Mouse (Mus musculus) forebrain, embryonic 11.5 days (tissue): ENCODE data around the gene Sap30bp. TPM values are rescaled to one million over a fixed set of nuclear protein-coding genes. Genes with fewer than 3 reads are reported as not detected.

Source experiments
- ATAC-seq: fragments of 200-750 bp; cut with Nextera tagmentation; replicated peaks from 2 replicates; pipeline ENCODE4 v1.8.0; 2017; ENCODE audit warnings: moderate TSS enrichment; ENCODE audit not compliant: low FRiP score
- DNase-seq: peaks from one replicate; pipeline ENCODE4 v3.0.0-alpha.2; 2017; ENCODE audit warnings: low spot score
- H3K27ac ChIP-seq: fragments of 300-500 bp; sonication (generic); 2 replicates; pipeline ENCODE4 v1.5.1; 2014; ENCODE audit warnings: low read depth, low read length
- H3K27me3 ChIP-seq: fragments of 300-500 bp; sonication (generic); 2 replicates; pipeline ENCODE4 v1.6.1; 2014; ENCODE audit warnings: mild to moderate bottlenecking, low read length, mixed read lengths; ENCODE audit not compliant: control insufficient read depth, insufficient read depth
- H3K36me3 ChIP-seq: fragments of 300-500 bp; sonication (generic); 2 replicates; pipeline ENCODE4 v1.6.1; 2014; ENCODE audit warnings: mild to moderate bottlenecking, low read length, moderate library complexity, mixed read lengths; ENCODE audit not compliant: control insufficient read depth, insufficient read depth
- H3K4me1 ChIP-seq: fragments of 300-500 bp; sonication (generic); replicated peaks from 2 replicates; pipeline ENCODE4 v1.6.1; 2014; ENCODE audit warnings: low read length, mixed read lengths; ENCODE audit not compliant: control insufficient read depth, insufficient read depth
- H3K4me2 ChIP-seq: fragments of 300-500 bp; sonication (generic); 2 replicates; pipeline ENCODE4 v1.6.1; 2014; ENCODE audit warnings: low read depth, mild to moderate bottlenecking, low read length, moderate library complexity, mixed read lengths; ENCODE audit not compliant: severe bottlenecking
- H3K4me3 ChIP-seq: fragments of 300-500 bp; sonication (generic); 2 replicates; pipeline ENCODE4 v1.5.1; 2014; ENCODE audit warnings: low read depth, low read length
- H3K9ac ChIP-seq: fragments of 300-500 bp; sonication (generic); 2 replicates; pipeline ENCODE4 v1.6.1; 2014; ENCODE audit warnings: low read length
- H3K9me3 ChIP-seq: fragments of 300-500 bp; sonication (generic); 2 replicates; pipeline ENCODE4 v1.6.1; 2016; ENCODE audit warnings: low read length, mixed read lengths; ENCODE audit not compliant: control insufficient read depth
- WGBS: fragments of 180-500 bp; shearing (Covaris S2); extraction: QIAGEN DNeasy Blood & Tissue Kit; methylation state at CpG from one replicate; pipeline ENCODE4 v1.1.7; 2014; 5-methylcytosine and 5-hydroxymethylcytosine counted together
- polyA plus RNA-seq: library from polyadenylated mRNA; unstranded; fragments of >200 nt; fragmentation: Nextera tagmentation; extraction: Ambion mirVana; gene quantifications from 2 replicates; pipeline ENCODE4 v1.2.1, GENCODE M21; 2014

The Sap30bp gene
- polyA plus RNA-seq, 1 experiment from 2014 or later, result 55.2 TPM

DNA sequence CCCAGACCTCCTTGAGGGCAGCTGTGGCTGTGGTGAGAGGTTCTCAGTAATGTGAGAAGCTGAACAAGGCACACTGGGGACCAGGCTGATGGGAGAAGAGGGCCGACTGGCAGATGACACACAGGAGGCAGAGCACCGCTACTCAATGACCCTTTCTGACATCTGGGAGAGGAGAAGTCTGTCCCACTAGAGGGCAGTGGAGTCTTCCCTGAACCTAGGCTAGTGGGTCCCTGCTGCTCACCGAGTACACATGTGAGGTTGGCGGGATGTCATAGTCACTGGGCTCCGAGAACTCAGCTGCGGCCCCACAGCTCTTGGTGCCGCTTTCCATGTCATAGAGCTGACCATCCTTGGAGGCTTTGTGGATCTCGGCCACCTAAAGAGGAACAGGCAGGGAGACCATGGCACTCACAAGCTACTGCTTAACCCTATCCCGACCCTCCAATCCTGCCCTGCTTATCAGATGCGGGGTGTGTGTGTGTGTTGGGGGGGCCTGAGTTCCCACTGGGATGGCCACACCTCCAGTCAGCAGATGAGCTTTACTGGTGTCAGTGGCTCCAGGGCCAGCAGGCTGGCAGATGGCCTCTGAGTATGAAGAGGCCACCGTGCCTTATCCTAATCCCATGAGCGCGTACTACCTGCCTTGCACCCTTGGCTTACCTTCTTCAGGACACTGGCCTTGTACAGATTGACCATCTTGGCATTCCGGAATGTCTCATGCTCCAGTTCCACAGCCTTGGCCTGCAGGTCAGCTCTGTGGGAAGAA lies 38.1 kb upstream of the Sap30bp start:
- ATAC-seq, result no peak
- Histone ChIP-seq H3K9ac (no peak overlapping the region), H3K27ac (no peak overlapping the region), H3K4me3 (no peak overlapping the region), H3K36me3 (peaks cover 3% of the 10 kb centered on the region; the same call in 1 of the 2 replicates), H3K27me3 (no peaks in the 10 kb centered on the region), H3K9me3 (no peaks in the 10 kb centered on the region), H3K4me2 (no peak overlapping the region), H3K4me1 (peaks cover 2% of the 10 kb centered on the region; the same call in 1 of the 2 replicates)
- no peak for DNase-seq
- 73% methylated on average over 14 of the region's 14 CpGs for WGBS

DNA sequence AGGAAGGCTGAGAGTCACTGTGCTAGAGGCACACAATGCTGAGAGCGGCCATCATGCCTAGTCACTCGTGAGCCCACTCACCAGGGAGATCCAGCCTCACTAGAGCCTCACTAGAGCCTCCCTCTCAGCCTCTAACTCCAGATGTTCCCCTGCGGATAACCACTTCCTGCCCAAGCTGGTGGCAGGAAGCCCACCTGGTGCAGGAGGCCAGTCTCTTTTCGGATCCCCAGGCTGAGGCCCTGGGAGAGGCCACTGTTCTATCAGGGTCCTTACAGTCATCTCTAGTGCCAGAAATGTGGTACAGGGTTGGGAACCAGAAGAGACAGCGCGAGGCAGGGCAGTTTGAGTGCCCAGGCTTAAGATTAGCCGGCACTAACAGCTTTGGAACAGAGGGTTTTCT lies 34.6 kb upstream of the Sap30bp start:
- peaks cover 10% of the 10 kb centered on the region; the same call in 1 of the 2 replicates for H3K4me1 ChIP-seq
- no peak overlapping the region for H3K9ac ChIP-seq
- ATAC-seq, result no peak
- H3K4me3 ChIP-seq, result no peak overlapping the region
- no peaks in the 10 kb centered on the region for H3K27me3 ChIP-seq
- H3K4me2 ChIP-seq, result no peak overlapping the region
- no peaks in the 10 kb centered on the region for H3K9me3 ChIP-seq
- H3K27ac ChIP-seq, result no peak overlapping the region
- no peak for DNase-seq
- WGBS, result 90% methylated on average over 7 of the region's 7 CpGs
- peaks cover 3% of the 10 kb centered on the region; the same call in 1 of the 2 replicates for H3K36me3 ChIP-seq

DNA sequence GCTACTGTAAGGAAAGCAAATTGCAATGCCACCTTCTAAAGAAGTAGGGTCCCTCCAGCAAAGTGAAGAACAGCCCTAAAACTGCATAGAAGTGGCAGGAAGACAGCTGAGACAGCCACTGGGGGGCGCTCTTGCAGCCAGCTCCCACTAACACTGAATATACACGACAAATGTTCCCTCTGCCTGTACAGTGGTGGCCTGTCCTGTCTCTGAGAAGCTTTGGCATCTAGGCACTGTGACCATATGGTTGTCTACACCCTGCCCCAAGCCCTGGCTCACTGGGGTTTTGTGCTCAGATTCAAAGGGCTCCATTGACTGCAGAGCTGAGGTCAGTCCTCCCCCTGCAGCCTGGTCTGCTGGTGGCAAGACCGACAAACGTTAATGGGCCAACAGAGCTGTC lies 34.2 kb upstream of the Sap30bp start:
- Histone ChIP-seq H3K36me3 (peaks cover 3% of the 10 kb centered on the region; the same call in 1 of the 2 replicates), H3K27ac (no peak overlapping the region), H3K4me3 (no peak overlapping the region), H3K4me1 (peaks cover 10% of the 10 kb centered on the region; the same call in 1 of the 2 replicates), H3K4me2 (no peak overlapping the region), H3K9me3 (no peaks in the 10 kb centered on the region), H3K9ac (no peak overlapping the region), H3K27me3 (no peaks in the 10 kb centered on the region)
- WGBS, result 31% methylated on average over 4 of the region's 4 CpGs
- no peak for ATAC-seq
- DNase-seq, result peak; percentile 72

DNA sequence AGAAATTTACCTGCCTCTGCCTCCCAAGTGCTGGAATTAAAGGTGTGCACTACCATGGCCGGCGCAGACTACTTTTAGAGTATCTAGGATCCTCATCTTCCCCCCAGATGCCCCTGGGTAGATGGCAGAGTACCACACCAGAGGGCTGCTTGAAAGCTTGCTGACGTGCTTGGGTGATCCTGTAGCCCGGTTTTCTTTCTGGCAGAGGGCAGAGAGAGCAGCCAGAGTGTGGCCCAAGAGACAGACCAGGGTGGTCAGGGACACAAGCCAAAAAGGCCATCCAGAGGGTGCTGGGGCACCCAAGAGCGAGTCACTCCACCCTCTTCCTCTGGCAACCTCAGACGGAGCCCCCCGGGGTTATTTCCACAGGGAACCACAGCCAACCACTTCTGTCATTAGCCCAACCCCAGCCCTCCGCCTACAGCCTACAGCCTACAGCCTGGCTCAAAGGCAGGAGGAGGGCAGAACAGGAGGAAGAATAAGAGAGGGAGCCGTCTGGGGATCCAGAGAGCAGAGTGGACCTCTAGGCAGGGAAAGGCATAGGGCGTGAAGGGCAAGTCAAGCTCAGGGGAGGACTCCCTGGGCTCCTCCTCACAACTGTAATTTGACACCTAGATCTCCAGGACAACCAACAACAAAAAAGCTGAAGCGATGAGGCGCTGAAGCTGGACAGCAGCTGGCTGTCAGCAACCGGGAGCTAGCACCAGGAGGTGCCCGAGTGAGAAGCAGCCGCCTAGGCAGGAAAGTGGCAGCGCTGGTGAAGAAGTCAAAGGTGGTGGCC lies 33.4 kb upstream of the Sap30bp start, which contains the start of gene Smim5:
Gene Smim5, plus strand, starts transcription at position 481 of the 781 bp plus-strand sequence.
- ATAC-seq, result no peak

DNA sequence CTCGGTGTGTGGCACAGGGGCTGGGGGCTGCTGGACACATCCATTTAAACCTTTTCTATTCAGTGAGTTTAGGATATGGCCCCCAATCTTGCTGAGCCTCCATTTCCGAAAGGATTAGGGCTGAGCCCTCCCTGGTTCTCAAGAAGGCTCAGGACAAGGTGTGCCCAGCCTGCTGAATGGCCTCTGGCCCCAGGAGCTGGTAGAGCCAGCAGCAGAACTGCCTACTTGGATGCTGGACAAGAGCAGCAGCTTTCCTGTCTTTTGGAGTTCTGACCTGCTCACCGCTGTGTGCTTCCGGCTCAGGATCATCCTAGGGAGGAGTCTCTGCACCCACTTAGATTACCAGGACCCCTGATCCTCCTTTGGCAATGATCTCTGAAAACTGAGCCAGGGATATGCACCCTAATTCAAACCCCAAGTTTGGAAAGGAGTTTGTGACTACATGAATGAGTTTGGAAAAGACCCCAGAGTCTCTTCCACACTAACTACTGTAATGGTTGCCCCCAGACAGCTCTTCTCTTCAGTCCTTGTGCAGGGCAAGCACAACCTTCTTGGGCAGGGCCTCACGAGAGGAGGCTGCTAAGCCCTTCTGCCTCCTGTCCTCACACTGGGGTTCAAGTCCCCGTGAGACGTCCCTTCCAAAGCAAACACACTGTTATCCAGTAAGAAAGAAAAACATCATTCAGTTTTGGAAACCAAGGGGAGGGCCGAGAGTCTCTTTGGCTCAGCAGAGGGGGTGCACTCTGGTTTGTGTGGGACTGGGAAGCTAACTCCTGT lies 32.3 kb upstream of the Sap30bp start:
- H3K9me3 ChIP-seq, result no peaks in the 10 kb centered on the region
- peak overlapping the region; percentile 6; the same call in 1 of the 2 replicates for H3K9ac ChIP-seq
- H3K27me3 ChIP-seq, result no peaks in the 10 kb centered on the region
- 74% methylated on average over 8 of the region's 8 CpGs for WGBS
- ATAC-seq, result no peak
- no peak overlapping the region for H3K4me3 ChIP-seq
- no peaks in the 10 kb centered on the region for H3K36me3 ChIP-seq
- H3K4me2 ChIP-seq, result 0 out of 2 replicates have a peak overlapping the region, but pooled peaks have one; percentile 15
- no peak overlapping the region for H3K27ac ChIP-seq
- H3K4me1 ChIP-seq, result peaks cover 10% of the 10 kb centered on the region; the same call in 1 of the 2 replicates
- no peak for DNase-seq

More for the DNA sequence above, 33.4 kb upstream of the Sap30bp start, which contains the start of gene Smim5:
- WGBS, result 35% methylated on average over 16 of the region's 16 CpGs
- peak; percentile 55 for DNase-seq
- no peaks in the 10 kb centered on the region for H3K27me3 ChIP-seq
- peaks cover 10% of the 10 kb centered on the region; the same call in 1 of the 2 replicates for H3K4me1 ChIP-seq
- 0 out of 2 replicates have a peak within 1 kb of the TSS, but pooled peaks have one; percentile 15 for H3K4me2 ChIP-seq
- H3K36me3 ChIP-seq, result peaks cover 3% of the 10 kb centered on the region; the same call in 1 of the 2 replicates
- H3K4me3 ChIP-seq, result no peak within 1 kb of the TSS
- H3K27ac ChIP-seq, result no peak within 1 kb of the TSS
- H3K9me3 ChIP-seq, result no peaks in the 10 kb centered on the region
- H3K9ac ChIP-seq, result peak within 1 kb of the TSS; percentile 6; the same call in 1 of the 2 replicates

DNA sequence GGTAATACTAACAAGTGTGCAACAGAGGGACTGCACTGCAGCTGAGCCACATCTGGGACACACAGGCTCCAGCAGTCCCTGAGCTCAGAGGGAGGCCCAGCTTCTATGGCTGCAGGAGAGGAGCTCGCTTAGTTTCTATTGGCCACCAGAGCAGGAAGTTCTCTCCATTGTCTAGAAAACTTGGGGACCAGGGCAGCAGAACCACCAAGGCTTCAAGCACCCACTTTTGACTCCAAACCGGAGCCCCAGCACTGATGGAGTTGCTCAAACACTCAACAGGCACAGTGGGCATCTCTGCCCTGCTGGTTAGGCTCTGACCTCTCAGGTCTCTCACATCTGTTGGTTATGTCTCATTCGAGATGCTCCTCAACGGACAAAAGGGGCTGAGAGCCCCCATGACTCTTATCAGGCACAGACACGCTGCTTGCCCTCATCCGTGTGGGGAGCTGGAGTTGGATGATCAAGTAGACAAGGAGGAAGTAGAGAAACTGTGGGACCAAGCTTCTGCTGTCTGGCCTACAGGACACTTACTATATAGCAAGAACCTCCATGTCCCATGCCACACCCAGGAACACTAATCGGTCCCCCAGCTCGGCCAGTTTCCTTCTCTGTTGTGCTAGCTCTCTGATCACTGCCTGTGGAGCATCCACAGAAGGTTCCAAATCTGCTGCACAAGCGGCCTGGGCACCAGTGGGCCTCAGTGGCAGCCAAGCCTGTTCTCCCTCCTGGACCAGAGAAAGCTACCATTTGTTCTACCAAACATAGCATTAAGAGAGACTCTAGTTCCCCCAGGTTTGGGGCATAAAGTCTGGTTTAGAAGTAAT lies 31.5 kb upstream of the Sap30bp start:
- Histone ChIP-seq H3K9me3 (no peaks in the 10 kb centered on the region), H3K9ac (no peak overlapping the region), H3K27me3 (no peaks in the 10 kb centered on the region), H3K4me2 (0 out of 2 replicates have a peak overlapping the region, but pooled peaks have one; percentile 2), H3K27ac (peak overlapping the region; percentile 18; the same call in 1 of the 2 replicates), H3K4me1 (peaks cover 10% of the 10 kb centered on the region; the same call in 1 of the 2 replicates), H3K36me3 (no peaks in the 10 kb centered on the region), H3K4me3 (no peak overlapping the region)
- WGBS, result 94% methylated on average over 9 of the region's 9 CpGs
- ATAC-seq (no peak), DNase-seq (peak; percentile 46)

DNA sequence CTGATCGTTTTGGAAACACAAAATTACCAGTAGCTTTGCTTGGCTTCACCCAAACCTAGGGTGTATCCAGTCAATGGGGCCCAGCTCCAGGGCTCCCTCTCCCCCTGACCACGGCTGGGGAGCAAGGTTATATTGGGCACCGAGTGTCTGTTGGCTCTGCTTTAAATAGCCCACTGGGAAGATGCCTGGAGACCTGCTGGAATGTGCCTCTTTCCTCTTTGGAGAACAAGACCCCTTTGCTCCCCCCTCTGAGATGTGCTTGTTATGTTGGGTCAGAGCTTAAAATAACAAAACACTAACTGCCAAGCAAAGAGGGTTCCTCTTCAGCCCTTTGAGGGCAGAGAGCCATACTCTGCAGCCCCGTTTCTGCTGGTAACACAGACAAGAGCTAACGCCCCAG lies 30.9 kb upstream of the Sap30bp start:
- H3K36me3 ChIP-seq, result no peaks in the 10 kb centered on the region
- DNase-seq (no peak), ATAC-seq (no peak)
- H3K9me3 ChIP-seq, result no peaks in the 10 kb centered on the region
- H3K9ac ChIP-seq, result no peak overlapping the region
- peak overlapping the region; percentile 39 for H3K27ac ChIP-seq
- WGBS, result 90% methylated on average over 5 of the region's 5 CpGs
- no peaks in the 10 kb centered on the region for H3K27me3 ChIP-seq
- peaks cover 10% of the 10 kb centered on the region; the same call in 1 of the 2 replicates for H3K4me1 ChIP-seq
- H3K4me2 ChIP-seq, result no peak overlapping the region
- no peak overlapping the region for H3K4me3 ChIP-seq
